Mouse (Mus musculus): ENCODE measurements at regions not wholly inside any gene's neighbourhood (a gene's known extent, or its start where the extent isn't known, plus 50 kb on each side); places are given as distances from the start of the nearest gene placed in this dataset.

DNA sequence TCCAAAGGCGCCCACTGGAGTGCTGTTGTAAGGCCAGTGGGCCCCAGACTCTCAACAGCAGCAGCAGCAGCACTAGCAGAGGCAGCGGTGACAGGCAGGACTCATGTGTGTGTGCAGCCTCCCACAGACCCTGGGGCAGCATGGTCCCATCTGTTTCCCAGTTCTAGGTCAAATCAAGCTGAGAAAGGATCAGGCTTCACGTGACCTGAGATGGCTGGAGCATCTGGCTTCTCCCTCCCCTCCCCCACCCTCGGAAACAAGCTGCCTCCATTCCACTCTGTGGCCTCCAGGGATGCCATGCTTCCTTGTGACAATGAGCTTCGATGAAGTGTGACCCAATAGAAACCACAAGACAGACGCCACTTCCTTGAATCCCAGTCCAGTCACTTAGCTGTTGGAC lies 128.8 kb downstream of the Mycn start:
- no peak overlapping the region for H3K4me3 ChIP-seq
- no peak overlapping the region for H3K27ac ChIP-seq (replicated peaks)
- no peaks in the 10 kb centered on the region for H3K27me3 ChIP-seq
- no peak for ATAC-seq (replicated peaks)
- H3K9me3 ChIP-seq, result no peaks in the 10 kb centered on the region
- WGBS, result 50% methylated on average over 6 of the region's 6 CpGs
- peaks cover 21% of the 10 kb centered on the region for H3K4me1 ChIP-seq
- no peaks in the 10 kb centered on the region for H3K36me3 ChIP-seq
- no peak overlapping the region for H3K9ac ChIP-seq (replicated peaks)
- H3K4me2 ChIP-seq (replicated peaks), result no peak overlapping the region

GRCm38 (mm10) chr12:12810943-12811342 lies 130.8 kb downstream of the Mycn start:
- Histone ChIP-seq H3K4me1 (peaks cover 21% of the 10 kb centered on the region), H3K4me2 (replicated peaks) (peak overlapping the region; percentile 29; the same call in 1 of the 2 replicates), H3K9ac (replicated peaks) (no peak overlapping the region), H3K27me3 (no peaks in the 10 kb centered on the region), H3K27ac (replicated peaks) (peak overlapping the region; percentile 75; the same call in 1 of the 2 replicates), H3K9me3 (no peaks in the 10 kb centered on the region), H3K4me3 (no peak overlapping the region), H3K36me3 (no peaks in the 10 kb centered on the region)
- ATAC-seq (replicated peaks), result 0 out of 2 replicates have a peak, but pooled peaks have one; percentile 9
- 7% methylated on average over 7 of the region's 7 CpGs for WGBS

- WGBS, result 3% methylated on average over 16 of the region's 16 CpGs
- Histone ChIP-seq H3K9me3 (no peaks in the 10 kb centered on the region), H3K36me3 (no peaks in the 10 kb centered on the region), H3K4me1 (peaks cover 21% of the 10 kb centered on the region), H3K4me3 (no peak overlapping the region), H3K27me3 (no peaks in the 10 kb centered on the region), H3K4me2 (replicated peaks) (peak overlapping the region; percentile 29), H3K9ac (replicated peaks) (peak overlapping the region; percentile 31; the same call in 1 of the 2 replicates), H3K27ac (replicated peaks) (peak overlapping the region; percentile 75)
- ATAC-seq (replicated peaks), result peak; percentile 79
Observed at GRCm38 (mm10) chr12:12810159-12810885, 131.4 kb downstream of the Mycn start.

DNA sequence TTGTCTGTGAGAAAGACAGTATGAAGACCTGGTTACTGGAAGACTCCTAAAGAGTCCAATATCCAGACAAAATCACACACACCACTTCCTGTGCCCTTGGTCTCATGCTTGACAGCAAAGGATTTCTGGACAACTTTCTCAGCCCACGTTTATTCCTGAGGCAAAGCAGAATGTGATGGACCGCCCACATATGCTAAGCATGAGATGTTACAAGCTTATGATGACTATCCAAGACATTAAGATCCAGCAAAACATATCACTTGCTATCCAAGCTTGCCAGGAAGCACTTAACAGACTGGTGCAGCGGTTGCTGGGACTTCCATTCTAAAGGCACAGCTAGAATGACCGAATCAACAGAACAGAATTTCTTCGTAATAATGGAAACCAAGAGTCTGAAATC lies 133.6 kb downstream of the Mycn start:
- Histone ChIP-seq H3K9ac (replicated peaks) (no peak overlapping the region), H3K4me1 (peaks cover 21% of the 10 kb centered on the region), H3K9me3 (no peaks in the 10 kb centered on the region), H3K27ac (replicated peaks) (no peak overlapping the region), H3K4me2 (replicated peaks) (no peak overlapping the region), H3K36me3 (no peaks in the 10 kb centered on the region), H3K27me3 (no peaks in the 10 kb centered on the region), H3K4me3 (no peak overlapping the region)
- no peak for ATAC-seq (replicated peaks)
- 96% methylated on average over 5 of the region's 5 CpGs for WGBS

- Histone ChIP-seq H3K4me2 (replicated peaks) (no peak overlapping the region), H3K9me3 (no peaks in the 10 kb centered on the region), H3K27me3 (no peaks in the 10 kb centered on the region), H3K27ac (replicated peaks) (no peak overlapping the region), H3K9ac (replicated peaks) (no peak overlapping the region), H3K4me1 (peaks cover 5% of the 10 kb centered on the region), H3K36me3 (no peaks in the 10 kb centered on the region), H3K4me3 (no peak overlapping the region)
- WGBS, result 49% methylated on average over 2 of the region's 2 CpGs
- ATAC-seq (replicated peaks), result no peak
Observed at GRCm38 (mm10) chr12:12803602-12804001, 138.1 kb downstream of the Mycn start.

DNA sequence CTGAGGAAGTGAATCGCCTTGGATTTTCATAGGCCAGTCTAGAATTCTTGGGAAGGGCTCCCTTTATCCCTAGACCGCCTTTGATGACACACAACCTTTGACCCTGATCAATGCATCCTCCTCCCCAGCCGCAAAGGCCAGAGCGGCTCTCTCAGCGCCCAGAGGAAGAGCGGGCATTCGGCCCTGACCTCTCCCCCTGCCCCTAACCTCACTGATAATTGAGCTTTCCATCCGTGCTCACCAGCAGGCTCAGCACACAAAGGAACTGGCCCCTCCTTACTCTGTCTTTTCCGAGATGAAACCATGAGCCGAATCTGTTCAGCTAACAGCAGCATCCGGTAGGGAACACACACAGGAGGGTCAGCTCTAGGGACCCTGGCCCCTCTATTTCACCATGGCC lies 139.3 kb downstream of the Mycn start:
- Histone ChIP-seq H3K4me3 (no peak overlapping the region), H3K36me3 (no peaks in the 10 kb centered on the region), H3K9ac (replicated peaks) (no peak overlapping the region), H3K9me3 (no peaks in the 10 kb centered on the region), H3K27me3 (no peaks in the 10 kb centered on the region), H3K27ac (replicated peaks) (no peak overlapping the region), H3K4me2 (replicated peaks) (no peak overlapping the region), H3K4me1 (peaks cover 5% of the 10 kb centered on the region)
- ATAC-seq (replicated peaks), result peak; percentile 29; the same call in 1 of the 2 replicates
- WGBS, result 28% methylated on average over 11 of the region's 11 CpGs

GRCm38 (mm10) chr12:12801700-12802099 lies 140.0 kb downstream of the Mycn start:
- H3K4me3 ChIP-seq, result no peak overlapping the region
- H3K9me3 ChIP-seq, result no peaks in the 10 kb centered on the region
- WGBS, result 52% methylated on average over 11 of the region's 11 CpGs
- peaks cover 5% of the 10 kb centered on the region for H3K4me1 ChIP-seq
- H3K9ac ChIP-seq (replicated peaks), result no peak overlapping the region
- no peak for ATAC-seq (replicated peaks)
- no peak overlapping the region for H3K4me2 ChIP-seq (replicated peaks)
- no peak overlapping the region for H3K27ac ChIP-seq (replicated peaks)
- no peaks in the 10 kb centered on the region for H3K27me3 ChIP-seq
- H3K36me3 ChIP-seq, result no peaks in the 10 kb centered on the region

- WGBS, result 92% methylated on average over 6 of the region's 6 CpGs
- Histone ChIP-seq H3K4me1 (peaks cover 5% of the 10 kb centered on the region), H3K4me2 (replicated peaks) (no peak overlapping the region), H3K4me3 (no peak overlapping the region), H3K9ac (replicated peaks) (no peak overlapping the region), H3K9me3 (no peaks in the 10 kb centered on the region), H3K36me3 (no peaks in the 10 kb centered on the region), H3K27me3 (no peaks in the 10 kb centered on the region), H3K27ac (replicated peaks) (no peak overlapping the region)
- no peak for ATAC-seq (replicated peaks)
Observed at GRCm38 (mm10) chr12:12800120-12800519, 141.6 kb downstream of the Mycn start.

- WGBS, result 87% methylated on average over 6 of the region's 6 CpGs
- H3K4me3 ChIP-seq, result no peak overlapping the region
- H3K27ac ChIP-seq (replicated peaks), result no peak overlapping the region
- no peak for ATAC-seq (replicated peaks)
- H3K4me2 ChIP-seq (replicated peaks), result no peak overlapping the region
- peaks cover 30% of the 10 kb centered on the region for H3K4me1 ChIP-seq
- no peak overlapping the region for H3K9ac ChIP-seq (replicated peaks)
- H3K27me3 ChIP-seq, result no peaks in the 10 kb centered on the region
- no peaks in the 10 kb centered on the region for H3K36me3 ChIP-seq
- no peaks in the 10 kb centered on the region for H3K9me3 ChIP-seq
Observed at GRCm38 (mm10) chr12:12789052-12789451, 152.7 kb downstream of the Mycn start.

GRCm38 (mm10) chr12:12788263-12788852 lies 153.4 kb downstream of the Mycn start:
- Histone ChIP-seq H3K27ac (replicated peaks) (no peak overlapping the region), H3K36me3 (no peaks in the 10 kb centered on the region), H3K9me3 (no peaks in the 10 kb centered on the region), H3K4me3 (no peak overlapping the region), H3K4me2 (replicated peaks) (peak overlapping the region; percentile 34; the same call in 1 of the 2 replicates), H3K4me1 (peaks cover 36% of the 10 kb centered on the region), H3K27me3 (no peaks in the 10 kb centered on the region), H3K9ac (replicated peaks) (no peak overlapping the region)
- 40% methylated on average over 13 of the region's 13 CpGs for WGBS
- 0 out of 2 replicates have a peak, but pooled peaks have one; percentile 21 for ATAC-seq (replicated peaks)

- Histone ChIP-seq H3K27ac (replicated peaks) (no peak overlapping the region), H3K9ac (replicated peaks) (no peak overlapping the region), H3K4me3 (no peak overlapping the region), H3K4me1 (peaks cover 36% of the 10 kb centered on the region), H3K36me3 (no peaks in the 10 kb centered on the region), H3K9me3 (no peaks in the 10 kb centered on the region), H3K4me2 (replicated peaks) (peak overlapping the region; percentile 34), H3K27me3 (no peaks in the 10 kb centered on the region)
- no peak for ATAC-seq (replicated peaks)
- 14% methylated on average over 19 of the region's 19 CpGs for WGBS
Observed at GRCm38 (mm10) chr12:12787608-12788262, 154.0 kb downstream of the Mycn start.

- Histone ChIP-seq H3K9me3 (no peaks in the 10 kb centered on the region), H3K4me2 (replicated peaks) (no peak overlapping the region), H3K4me1 (peaks cover 34% of the 10 kb centered on the region), H3K27me3 (no peaks in the 10 kb centered on the region), H3K27ac (replicated peaks) (no peak overlapping the region), H3K4me3 (no peak overlapping the region), H3K9ac (replicated peaks) (no peak overlapping the region), H3K36me3 (no peaks in the 10 kb centered on the region)
- no peak for ATAC-seq (replicated peaks)
- 39% methylated on average over 4 of the region's 4 CpGs for WGBS
Observed at GRCm38 (mm10) chr12:12787161-12787560, 154.6 kb downstream of the Mycn start.
